Mouse (Mus musculus) ES-E14 (cell line): Measurements from ENCODE around the gene Tbc1d20. TPM values are rescaled to one million over a fixed set of nuclear protein-coding genes. Genes with fewer than 3 reads are reported as not detected.
A peak's percentile ranks its signal among the peaks of the same experiment; 100 is the strongest.

Source experiments
- DNase-seq: peaks from one replicate; pipeline ENCODE4 v3.0.0-alpha.2; 2013; ENCODE audit warnings: low read depth, low spot score
- H3K27ac ChIP-seq: 2 replicates; pipeline ENCODE4 v1.5.1; 2012; ENCODE audit warnings: low read depth, mild to moderate bottlenecking, low read length, moderate library complexity, mixed read lengths; ENCODE audit not compliant: poor library complexity, insufficient read depth, severe bottlenecking
- H3K36me3 ChIP-seq: 2 replicates; pipeline ENCODE4 v1.6.1; 2012; ENCODE audit warnings: mild to moderate bottlenecking, low read length, moderate library complexity, mixed read lengths; ENCODE audit not compliant: control insufficient read depth, poor library complexity, insufficient read depth, severe bottlenecking
- H3K4me1 ChIP-seq, 2 experiments: fragments of 150-350 bp in 1 of 2; sonication (generic) in 1 of 2; 2 replicates each; pipeline ENCODE4 v1.6.1; 2012; ENCODE audit warnings: low read length in 2 of 2, mild to moderate bottlenecking in 1 of 2, mixed read lengths in 1 of 2; ENCODE audit not compliant: control insufficient read depth in 2 of 2, insufficient read depth in 2 of 2, poor library complexity in 1 of 2
- H3K4me3 ChIP-seq, 2 experiments: fragments of 150-350 bp in 1 of 2; sonication (generic) in 1 of 2; 2 replicates each; pipeline ENCODE4 v1.5.1; 2012; ENCODE audit warnings: low read length in 2 of 2, low read depth in 1 of 2, mild to moderate bottlenecking in 1 of 2, mixed read lengths in 1 of 2; ENCODE audit not compliant: insufficient read depth in 1 of 2, poor library complexity in 1 of 2, severe bottlenecking in 1 of 2
- H3K9ac ChIP-seq: 2 replicates; pipeline ENCODE4 v1.6.1; 2012; ENCODE audit warnings: low read depth, mild to moderate bottlenecking, low read length, mixed read lengths; ENCODE audit not compliant: poor library complexity, insufficient read depth, severe bottlenecking
- H3K9me3 ChIP-seq: fragments of 150-350 bp; sonication (generic); 2 replicates; pipeline ENCODE4 v1.6.1; 2012; ENCODE audit warnings: low read depth, mild to moderate bottlenecking, low read length; ENCODE audit not compliant: control insufficient read depth, insufficient read depth
- CHD2 ChIP-seq: IDR thresholded peaks from 2 replicates; pipeline ENCODE4 v1.6.1; 2014; ENCODE audit warnings: mild to moderate bottlenecking, low read depth, low read length, inconsistent platforms
- HCFC1 ChIP-seq: IDR thresholded peaks from 2 replicates; pipeline ENCODE4 v1.6.1; 2012; ENCODE audit warnings: low read length, inconsistent platforms, borderline replicate concordance; ENCODE audit not compliant: insufficient read depth
- MAFK ChIP-seq: IDR thresholded peaks from 2 replicates; pipeline ENCODE4 v1.6.1; 2014; ENCODE audit warnings: mild to moderate bottlenecking, low read depth, low read length, inconsistent platforms; ENCODE audit not compliant: insufficient read depth
- ZC3H11A ChIP-seq: IDR thresholded peaks from 2 replicates; pipeline ENCODE4 v1.6.1; 2012; ENCODE audit warnings: low read depth, mild to moderate bottlenecking, inconsistent platforms, low read length, borderline replicate concordance
- ZNF384 ChIP-seq: IDR thresholded peaks from 2 replicates; pipeline ENCODE4 v1.6.1; 2012; ENCODE audit warnings: low read depth, low read length, inconsistent platforms
- in situ Hi-C, 2 experiments: fragments of 600-800 bp; cut with MboI; formaldehyde crosslinking; loops; one replicate each; pipeline ENCODE4 v1.15.1; 2025; ENCODE audit warnings: low sequenced_read_pairs in 2 of 2, inconsistent platforms in 1 of 2; ENCODE audit not compliant: unreplicated experiment in 2 of 2
- total RNA-seq: library from RNA; depleted of rRNA; stranded (reverse); fragments of 300-350 nt; gene quantifications from 2 replicates; pipeline ENCODE4 v1.2.3, GENCODE M21; 2012

The Tbc1d20 gene
- total RNA-seq, 1 experiment: 20.2 TPM

- no peak overlapping the region for H3K9ac ChIP-seq
- in situ Hi-C loops: no loop called here
- H3K27ac ChIP-seq: no peak overlapping the region
- H3K4me3 ChIP-seq: no peak overlapping the region
- no peak for TF ChIP-seq ZNF384
- no peak for TF ChIP-seq HCFC1
- no peak for TF ChIP-seq MAFK
- TF ChIP-seq ZC3H11A: no peak
- TF ChIP-seq CHD2: no peak
- H3K36me3 ChIP-seq: peaks cover 24% of the 10 kb centered on the region
- no peak for DNase-seq
- H3K4me1 ChIP-seq: no peaks in the 10 kb centered on the region; a peak in 1 of 4 replicates
- H3K9me3 ChIP-seq: no peaks in the 10 kb centered on the region
Measured at GRCm38 (mm10) chr2:152305480-152305879, 11.9 kb downstream of the Tbc1d20 start.

GRCm38 (mm10) chr2:152307186-152307585, 13.6 kb downstream of the Tbc1d20 start:
- H3K4me3 ChIP-seq: no peak overlapping the region
- no peaks in the 10 kb centered on the region for H3K9me3 ChIP-seq
- no peak overlapping the region for H3K9ac ChIP-seq
- H3K27ac ChIP-seq: no peak overlapping the region
- TF ChIP-seq ZC3H11A (no peak), MAFK (peak; percentile 89)
- H3K4me1 ChIP-seq: no peaks in the 10 kb centered on the region; a peak in 1 of 4 replicates
- in situ Hi-C loops: no loop called here
- no peak for DNase-seq
- H3K36me3 ChIP-seq: peaks cover 37% of the 10 kb centered on the region

- TF ChIP-seq ZNF384: no peak
- no peak for TF ChIP-seq ZC3H11A
- TF ChIP-seq CHD2: no peak
- no peak for TF ChIP-seq HCFC1
- no peak for TF ChIP-seq MAFK
- peaks cover 54% of the 10 kb centered on the region for H3K36me3 ChIP-seq
- no peak for DNase-seq
- H3K4me3 ChIP-seq: no peak overlapping the region
- no peak overlapping the region for H3K27ac ChIP-seq
- H3K9me3 ChIP-seq: no peaks in the 10 kb centered on the region
- in situ Hi-C loops: no loop called here
- H3K9ac ChIP-seq: no peak overlapping the region
- H3K4me1 ChIP-seq: no peaks in the 10 kb centered on the region
Measured at GRCm38 (mm10) chr2:152312996-152313395, 19.4 kb downstream of the Tbc1d20 start.

GRCm38 (mm10) chr2:152313926-152314325, 20.3 kb downstream of the Tbc1d20 start:
- no peak for DNase-seq
- Histone ChIP-seq H3K4me3 (no peak overlapping the region), H3K27ac (no peak overlapping the region), H3K9ac (no peak overlapping the region), H3K36me3 (peaks cover 56% of the 10 kb centered on the region), H3K4me1 (no peaks in the 10 kb centered on the region), H3K9me3 (no peaks in the 10 kb centered on the region)
- in situ Hi-C loops: no loop called here
- TF ChIP-seq HCFC1 (no peak), CHD2 (no peak), MAFK (no peak), ZC3H11A (no peak), ZNF384 (no peak)

- TF ChIP-seq MAFK (no peak), HCFC1 (no peak), ZNF384 (no peak), CHD2 (no peak), ZC3H11A (no peak)
- H3K36me3 ChIP-seq: peaks cover 54% of the 10 kb centered on the region
- no peak overlapping the region for H3K27ac ChIP-seq
- no peaks in the 10 kb centered on the region for H3K9me3 ChIP-seq
- DNase-seq: no peak
- in situ Hi-C loops: no loop called here
- no peaks in the 10 kb centered on the region for H3K4me1 ChIP-seq
- H3K9ac ChIP-seq: no peak overlapping the region
- no peak overlapping the region for H3K4me3 ChIP-seq
Measured at GRCm38 (mm10) chr2:152317054-152317453, 23.4 kb downstream of the Tbc1d20 start.
